Mouse (Mus musculus) hindbrain, embryonic 11.5 days (tissue): ENCODE data around the gene Fbxo30. TPM values are rescaled to one million over a fixed set of nuclear protein-coding genes. Genes with fewer than 3 reads are reported as not detected.
A peak's percentile ranks its signal among the peaks of the same experiment; 100 is the strongest.
"Not testable (repeated sequence)": the region's sequence is repeated elsewhere in the genome, so short reads cannot be mapped to it uniquely, and the experiment has no call there.

Experiments
- ATAC-seq: fragments of 200-750 bp; cut with Nextera tagmentation; 2 replicates; pipeline ENCODE4 v1.8.0; 2017; ENCODE audit warnings: mild to moderate bottlenecking, moderate TSS enrichment, moderate library complexity; ENCODE audit not compliant: low FRiP score
- DNase-seq: peaks from one replicate; pipeline ENCODE4 v3.0.0-alpha.2; 2015; ENCODE audit warnings: low spot score
- H3K27ac ChIP-seq: fragments of 300-500 bp; sonication (generic); 2 replicates; pipeline ENCODE4 v1.5.1; 2014; ENCODE audit warnings: mild to moderate bottlenecking, low read depth, low read length
- H3K27me3 ChIP-seq: fragments of 300-500 bp; sonication (generic); 2 replicates; pipeline ENCODE4 v1.6.1; 2014; ENCODE audit warnings: mild to moderate bottlenecking, low read length, moderate library complexity, mixed read lengths; ENCODE audit not compliant: control insufficient read depth, insufficient read depth
- H3K36me3 ChIP-seq: fragments of 300-500 bp; sonication (generic); 2 replicates; pipeline ENCODE4 v1.6.1; 2014; ENCODE audit warnings: mild to moderate bottlenecking, low read length, moderate library complexity, mixed read lengths; ENCODE audit not compliant: control insufficient read depth, insufficient read depth
- H3K4me1 ChIP-seq: fragments of 300-500 bp; sonication (generic); replicated peaks from 2 replicates; pipeline ENCODE4 v1.6.1; 2014; ENCODE audit warnings: low read length, mixed read lengths; ENCODE audit not compliant: control insufficient read depth, insufficient read depth
- H3K4me2 ChIP-seq: fragments of 300-500 bp; sonication (generic); replicated peaks from 2 replicates; pipeline ENCODE4 v1.6.1; 2014; ENCODE audit warnings: mild to moderate bottlenecking, low read depth, low read length
- H3K4me3 ChIP-seq: fragments of 300-500 bp; sonication (generic); 2 replicates; pipeline ENCODE4 v1.5.1; 2014; ENCODE audit warnings: low read depth, low read length
- H3K9ac ChIP-seq: fragments of 300-500 bp; sonication (generic); 2 replicates; pipeline ENCODE4 v1.6.1; 2014; ENCODE audit warnings: low read depth, low read length
- H3K9me3 ChIP-seq: fragments of 300-500 bp; sonication (generic); 2 replicates; pipeline ENCODE4 v1.6.1; 2016; ENCODE audit warnings: low read length; ENCODE audit not compliant: control insufficient read depth
- WGBS: fragments of 180-500 bp; shearing (Covaris S2); extraction: QIAGEN DNeasy Blood & Tissue Kit; methylation state at CpG from one replicate; pipeline ENCODE4 v1.1.7; 2014; 5-methylcytosine and 5-hydroxymethylcytosine counted together
- polyA plus RNA-seq: library from polyadenylated mRNA; unstranded; fragments of >200 nt; fragmentation: Nextera tagmentation; extraction: Ambion mirVana; gene quantifications from 2 replicates; pipeline ENCODE4 v1.2.1, GENCODE M21; 2014

Fbxo30 gene
- polyA plus RNA-seq, 1 experiment from 2014 or later = 39.2 TPM

DNA sequence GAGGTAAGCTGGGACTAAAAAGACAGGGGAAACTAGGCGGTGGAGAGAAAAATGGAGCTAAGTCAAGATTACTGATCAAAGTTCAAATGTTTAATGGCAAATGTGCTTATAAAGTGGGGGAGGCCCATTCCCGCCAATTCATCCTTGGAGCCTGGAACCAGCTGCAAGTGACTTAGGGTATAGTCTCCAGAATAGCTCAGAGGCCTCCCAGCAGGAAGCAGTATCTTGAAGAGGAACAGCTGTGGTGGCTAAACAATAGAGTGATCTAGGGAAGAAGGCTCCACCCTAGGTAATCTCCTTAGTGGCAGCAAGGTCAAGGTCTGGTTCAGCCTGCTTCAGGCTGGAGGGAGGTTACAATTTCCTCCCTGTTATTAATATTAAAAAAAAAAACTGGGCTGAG lies 17.3 kb upstream of the Fbxo30 start:
- not testable (repeated sequence) for H3K27ac ChIP-seq, H3K4me1 ChIP-seq, H3K4me2 ChIP-seq, DNase-seq, ATAC-seq, H3K27me3 ChIP-seq, H3K9me3 ChIP-seq, H3K9ac ChIP-seq, H3K4me3 ChIP-seq, H3K36me3 ChIP-seq
- 88% methylated on average over 2 of the region's 2 CpGs for WGBS

DNA sequence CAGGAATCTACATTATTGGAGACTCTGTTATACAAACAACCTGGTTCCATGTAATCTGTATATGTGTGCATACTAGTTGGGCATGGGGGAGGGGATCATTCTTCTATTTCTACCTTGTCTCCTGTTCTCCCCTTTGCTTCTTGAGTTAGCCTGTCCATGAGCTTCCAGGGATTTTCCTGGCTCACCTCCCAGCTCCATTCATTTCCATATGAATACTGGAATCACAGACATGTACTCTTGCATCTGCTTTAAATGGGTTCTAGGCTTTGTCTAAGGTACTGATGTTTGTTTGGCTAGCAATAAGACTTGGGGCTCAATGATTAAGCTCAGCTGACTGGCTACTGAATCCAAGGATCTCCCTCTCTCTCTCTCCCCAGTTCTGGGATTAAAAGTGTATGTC lies 12.0 kb upstream of the Fbxo30 start:
- DNase-seq (no peak), ATAC-seq (no peak)

GRCm38 (mm10) chr10:11274431-11274830 lies 6.7 kb upstream of the Fbxo30 start:
- Histone ChIP-seq H3K4me2 (no peak overlapping the region), H3K4me3 (no peak overlapping the region), H3K9me3 (no peaks in the 10 kb centered on the region), H3K36me3 (no peaks in the 10 kb centered on the region), H3K27ac (no peak overlapping the region), H3K9ac (no peak overlapping the region), H3K4me1 (no peaks in the 10 kb centered on the region), H3K27me3 (no peaks in the 10 kb centered on the region)
- 38% methylated on average over 1 of the region's 1 CpGs for WGBS
- ATAC-seq (no peak), DNase-seq (no peak)

More for the DNA sequence above, 12.0 kb upstream of the Fbxo30 start:
- Histone ChIP-seq H3K9ac (no peak overlapping the region), H3K4me3 (no peak overlapping the region), H3K4me1 (no peaks in the 10 kb centered on the region), H3K36me3 (no peaks in the 10 kb centered on the region), H3K27me3 (no peaks in the 10 kb centered on the region), H3K27ac (no peak overlapping the region), H3K4me2 (no peak overlapping the region), H3K9me3 (no peaks in the 10 kb centered on the region)

DNA sequence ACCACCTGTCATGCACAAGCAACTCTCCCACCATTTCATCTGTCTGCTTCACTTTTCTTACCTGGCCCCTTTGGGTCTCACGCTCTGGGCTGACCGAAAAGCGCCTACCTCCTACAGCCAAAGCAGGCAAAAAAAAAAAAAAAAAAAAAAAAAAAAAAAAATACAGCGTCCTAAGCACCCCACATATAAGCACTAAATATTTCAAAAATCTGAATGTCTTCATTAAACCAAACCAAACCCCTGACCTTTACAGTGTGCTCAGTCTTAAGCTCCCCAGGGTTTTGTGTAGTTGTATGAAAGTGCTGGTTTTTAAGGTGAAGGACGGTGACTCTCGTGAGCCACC lies 924 bp upstream of the Fbxo30 start:
- 4% methylated on average over 6 of the region's 6 CpGs for WGBS
- Histone ChIP-seq H3K27me3 (no peaks in the 10 kb centered on the region), H3K27ac (peak overlapping the region; percentile 95), H3K4me2 (peak overlapping the region; percentile 87), H3K4me1 (no peaks in the 10 kb centered on the region), H3K36me3 (no peaks in the 10 kb centered on the region), H3K9ac (peak overlapping the region; percentile 93), H3K4me3 (peak overlapping the region; percentile 95), H3K9me3 (no peaks in the 10 kb centered on the region)
- ATAC-seq (peak; percentile 0; the same call in 1 of the 2 replicates), DNase-seq (no peak)

- Histone ChIP-seq H3K9me3 (no peaks in the 10 kb centered on the region), H3K36me3 (no peaks in the 10 kb centered on the region), H3K4me1 (no peaks in the 10 kb centered on the region), H3K27me3 (no peaks in the 10 kb centered on the region), H3K27ac (peak overlapping the region; percentile 95), H3K4me3 (peak overlapping the region; percentile 95), H3K9ac (peak overlapping the region; percentile 93), H3K4me2 (peak overlapping the region; percentile 41)
- peak; percentile 70; the same call in 1 of the 2 replicates for ATAC-seq
- DNase-seq = peak; percentile 71
- 1% methylated on average over 55 of the region's 68 CpGs for WGBS
These were observed 572 bp downstream of the Fbxo30 start for GRCm38 (mm10) chr10:11281498-11282305.

- peak overlapping the region; percentile 95 for H3K27ac ChIP-seq
- H3K27me3 ChIP-seq = no peaks in the 10 kb centered on the region
- peak overlapping the region; percentile 93 for H3K9ac ChIP-seq
- DNase-seq (peak; percentile 48), ATAC-seq (no peak)
- H3K4me1 ChIP-seq = no peaks in the 10 kb centered on the region
- peak overlapping the region; percentile 95 for H3K4me3 ChIP-seq
- peak overlapping the region; percentile 41 for H3K4me2 ChIP-seq
- H3K36me3 ChIP-seq = no peaks in the 10 kb centered on the region
- H3K9me3 ChIP-seq = no peaks in the 10 kb centered on the region
- WGBS = under 1% methylated on average over 4 of the region's 4 CpGs
These were observed 1.1 kb downstream of the Fbxo30 start for GRCm38 (mm10) chr10:11282306-11282631.

DNA sequence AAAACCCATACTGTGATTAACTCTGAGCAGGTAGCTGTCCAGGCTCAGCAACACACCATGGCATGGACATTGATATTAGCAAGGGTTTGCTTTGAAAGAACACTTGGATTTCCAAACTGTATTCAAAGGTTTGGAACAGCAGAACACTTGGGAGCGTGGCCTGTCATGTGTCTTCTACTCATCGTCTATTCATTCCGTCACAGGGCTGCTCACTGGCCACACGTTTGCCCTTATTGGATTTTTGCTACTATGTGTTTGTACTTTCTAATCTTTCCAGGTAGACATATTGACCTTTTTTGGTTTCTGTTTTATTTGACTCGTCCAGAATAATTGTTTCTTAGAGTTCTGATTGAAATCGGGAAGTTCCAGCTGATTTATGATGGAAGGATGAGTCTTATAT lies 17.3 kb downstream of the Fbxo30 start:
- H3K4me1 ChIP-seq = no peaks in the 10 kb centered on the region
- H3K27me3 ChIP-seq = no peaks in the 10 kb centered on the region
- H3K4me2 ChIP-seq = no peak overlapping the region
- ATAC-seq (no peak), DNase-seq (no peak)
- no peak overlapping the region for H3K4me3 ChIP-seq
- no peak overlapping the region for H3K9ac ChIP-seq
- H3K9me3 ChIP-seq = no peaks in the 10 kb centered on the region
- no peak overlapping the region for H3K27ac ChIP-seq
- 94% methylated on average over 6 of the region's 6 CpGs for WGBS
- H3K36me3 ChIP-seq = no peaks in the 10 kb centered on the region

- Histone ChIP-seq H3K4me2 (no peak overlapping the region), H3K36me3 (no peaks in the 10 kb centered on the region), H3K4me3 (no peak overlapping the region), H3K27me3 (no peaks in the 10 kb centered on the region), H3K4me1 (no peaks in the 10 kb centered on the region), H3K9ac (no peak overlapping the region), H3K27ac (no peak overlapping the region), H3K9me3 (no peaks in the 10 kb centered on the region)
- ATAC-seq (no peak), DNase-seq (no peak)
- 89% methylated on average over 9 of the region's 9 CpGs for WGBS
These were observed 24.4 kb downstream of the Fbxo30 start for GRCm38 (mm10) chr10:11305365-11306053.

DNA sequence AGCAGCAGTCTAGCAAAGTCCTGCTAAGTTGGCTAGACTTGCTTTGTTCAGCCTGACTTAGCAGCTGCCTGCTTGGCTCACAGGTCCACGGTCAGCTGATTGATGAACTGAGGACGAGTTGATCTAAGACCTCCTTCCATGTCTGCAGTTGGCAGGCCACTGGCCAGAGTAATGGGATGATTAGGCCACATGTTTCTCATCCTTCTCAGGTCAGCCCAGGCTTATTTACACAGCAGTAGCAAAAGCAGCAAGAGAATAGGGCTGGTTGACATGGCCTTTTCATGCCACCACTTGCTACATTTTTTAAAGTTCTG lies 24.9 kb downstream of the Fbxo30 start:
- Histone ChIP-seq H3K4me1 (no peaks in the 10 kb centered on the region), H3K9me3 (no peaks in the 10 kb centered on the region), H3K36me3 (no peaks in the 10 kb centered on the region), H3K4me3 (no peak overlapping the region), H3K27me3 (no peaks in the 10 kb centered on the region), H3K4me2 (no peak overlapping the region), H3K9ac (no peak overlapping the region), H3K27ac (no peak overlapping the region)
- WGBS = 66% methylated on average over 2 of the region's 2 CpGs
- DNase-seq (no peak), ATAC-seq (no peak)
